Mouse (Mus musculus) hindbrain, postnatal 0 days (tissue): ENCODE results near the gene Usp54. TPM values are rescaled to one million over a fixed set of nuclear protein-coding genes. Genes with fewer than 3 reads are reported as not detected.

Experiments
- ATAC-seq: fragments of 200-750 bp; cut with Nextera tagmentation; 2 replicates; pipeline ENCODE4 v1.8.0; 2017; ENCODE audit warnings: mild to moderate bottlenecking, moderate TSS enrichment, moderate library complexity
- DNase-seq: peaks from one replicate; pipeline ENCODE4 v3.0.0-alpha.2; 2015; ENCODE audit warnings: low spot score
- H3K27ac ChIP-seq: fragments of 300-500 bp; sonication (generic); 2 replicates; pipeline ENCODE4 v1.5.1; 2014; ENCODE audit warnings: mild to moderate bottlenecking
- H3K27me3 ChIP-seq: fragments of 300-500 bp; sonication (generic); 2 replicates; pipeline ENCODE4 v1.6.1; 2014; ENCODE audit warnings: low read length, mixed read lengths; ENCODE audit not compliant: insufficient read depth
- H3K36me3 ChIP-seq: fragments of 300-500 bp; sonication (generic); 2 replicates; pipeline ENCODE4 v1.6.1; 2014; ENCODE audit warnings: low read length, mixed read lengths; ENCODE audit not compliant: insufficient read depth
- H3K4me1 ChIP-seq: fragments of 300-500 bp; sonication (generic); 2 replicates; pipeline ENCODE4 v1.6.1; 2014; ENCODE audit warnings: antibody characterized with exemption, low read length, mixed read lengths; ENCODE audit not compliant: insufficient read depth
- H3K4me2 ChIP-seq: fragments of 300-500 bp; sonication (generic); 2 replicates; pipeline ENCODE4 v1.6.1; 2014; ENCODE audit warnings: low read depth, mild to moderate bottlenecking, low read length, moderate library complexity, mixed read lengths
- H3K4me3 ChIP-seq: fragments of 300-500 bp; sonication (generic); 2 replicates; pipeline ENCODE4 v1.5.1; 2014; ENCODE audit warnings: low read length
- H3K9ac ChIP-seq: fragments of 300-500 bp; sonication (generic); replicated peaks from 2 replicates; pipeline ENCODE4 v1.6.1; 2014; ENCODE audit warnings: mild to moderate bottlenecking, low read length, moderate library complexity, mixed read lengths
- H3K9me3 ChIP-seq: fragments of 300-500 bp; sonication (generic); 2 replicates; pipeline ENCODE4 v1.6.1; 2016; ENCODE audit warnings: low read length, mixed read lengths
- CTCF ChIP-seq: IDR thresholded peaks from 2 replicates; pipeline ENCODE4 v1.5.1; 2016; ENCODE audit warnings: antibody characterized with exemption, control low read depth, low read depth
- WGBS: fragments of 180-500 bp; shearing (Covaris S2); extraction: QIAGEN DNeasy Blood & Tissue Kit; methylation state at CpG from one replicate; pipeline ENCODE4 v1.1.7; 2014; 5-methylcytosine and 5-hydroxymethylcytosine counted together
- microRNA-seq, 2 experiments: library from miRNA; unstranded; fragments of <30 nt; microRNA quantifications; one replicate each; pipeline ENCODE4; 2016
- polyA plus RNA-seq: library from polyadenylated mRNA; unstranded; fragments of >200 nt; fragmentation: Nextera tagmentation; extraction: Ambion mirVana; gene quantifications from 2 replicates; pipeline ENCODE4 v1.2.1, GENCODE M21; 2015
- total RNA-seq: library from RNA; depleted of rRNA; stranded (reverse); fragments of >200 nt; gene quantifications from 2 replicates; pipeline ENCODE4 v1.2.3, GENCODE M21; 2014; rRNA removed

Gene Usp54
- total and polyA plus RNA-seq, 2 experiments from 2014 or later, result 5.8 to 27.5 TPM

DNA sequence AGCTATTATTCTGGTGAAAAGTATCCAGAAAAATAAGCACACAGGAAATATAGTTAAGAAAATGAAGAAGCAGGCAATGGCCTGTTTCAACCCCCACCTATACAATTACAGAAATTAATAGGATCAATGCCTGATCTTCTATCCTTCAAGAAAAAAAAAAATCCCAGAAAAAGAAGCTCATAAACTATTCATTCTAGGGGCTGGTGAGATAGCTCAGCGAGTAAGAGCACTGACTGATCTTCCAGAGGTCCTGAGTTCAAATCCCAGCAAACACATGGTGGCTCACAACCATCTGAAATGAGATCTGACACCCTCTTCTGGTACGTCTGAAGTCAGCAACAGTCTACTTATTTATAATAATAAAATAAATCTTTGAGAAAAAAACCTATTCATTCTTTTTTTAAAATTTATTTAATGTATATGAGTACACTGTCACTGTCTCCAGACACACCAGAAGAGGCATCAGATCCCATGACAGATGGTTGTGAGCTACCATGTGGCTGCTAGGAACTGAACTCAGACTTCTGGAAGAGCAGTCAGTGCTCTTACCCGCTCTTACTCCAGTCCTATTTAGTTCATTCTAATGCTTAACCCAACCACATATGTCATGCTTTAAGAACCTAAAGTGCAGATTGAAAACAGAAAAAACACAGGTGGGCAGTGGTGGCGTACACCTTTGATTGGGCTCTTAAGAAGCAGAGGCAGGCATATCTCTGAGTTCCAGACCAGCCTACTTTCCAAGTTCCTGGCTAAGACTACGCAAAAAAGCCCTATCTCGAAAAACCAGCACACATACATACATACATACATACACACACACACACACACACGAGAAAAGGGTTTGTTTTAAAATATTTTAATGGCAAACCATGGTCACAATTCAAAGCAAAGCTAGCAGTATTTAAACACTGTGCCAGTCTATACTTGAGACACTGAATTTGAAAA lies 96.1 kb downstream of the Usp54 start:
- H3K9me3 ChIP-seq, result no peaks in the 10 kb centered on the region
- peak overlapping the region; percentile 71 for H3K4me3 ChIP-seq
- no peak for TF ChIP-seq CTCF
- peaks cover 6% of the 10 kb centered on the region for H3K36me3 ChIP-seq
- ATAC-seq (no peak), DNase-seq (no peak)
- peaks cover 8% of the 10 kb centered on the region for H3K4me1 ChIP-seq
- no peak overlapping the region for H3K9ac ChIP-seq
- no peaks in the 10 kb centered on the region for H3K27me3 ChIP-seq
- no peak overlapping the region for H3K27ac ChIP-seq
- peak overlapping the region; percentile 59 for H3K4me2 ChIP-seq
- WGBS, result 73% methylated on average over 7 of the region's 7 CpGs

DNA sequence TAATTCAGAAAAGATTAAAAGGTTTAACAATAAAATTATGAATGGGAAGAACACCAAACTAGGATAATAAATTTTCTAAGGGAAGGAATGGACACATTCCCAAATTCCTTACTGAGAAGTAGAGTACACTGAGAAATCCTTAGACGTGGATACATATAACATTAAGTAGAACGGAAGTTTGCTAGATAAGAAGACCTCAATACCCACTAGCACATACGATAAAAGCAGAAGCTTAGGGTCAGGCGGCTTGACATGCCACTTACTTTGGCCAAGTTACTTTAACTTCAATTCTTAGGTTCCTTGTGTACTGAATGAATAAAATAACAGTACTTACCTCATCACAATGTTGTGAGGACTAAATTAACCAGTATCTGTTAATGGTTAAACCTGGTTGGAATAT lies 111.2 kb downstream of the Usp54 start:
- Histone ChIP-seq H3K4me1 (no peaks in the 10 kb centered on the region), H3K27me3 (no peaks in the 10 kb centered on the region), H3K9me3 (no peaks in the 10 kb centered on the region), H3K4me2 (no peak overlapping the region), H3K9ac (no peak overlapping the region), H3K4me3 (no peak overlapping the region), H3K36me3 (no peaks in the 10 kb centered on the region), H3K27ac (no peak overlapping the region)
- WGBS, result 95% methylated on average over 4 of the region's 4 CpGs
- no peak for TF ChIP-seq CTCF
- ATAC-seq (no peak), DNase-seq (no peak)

DNA sequence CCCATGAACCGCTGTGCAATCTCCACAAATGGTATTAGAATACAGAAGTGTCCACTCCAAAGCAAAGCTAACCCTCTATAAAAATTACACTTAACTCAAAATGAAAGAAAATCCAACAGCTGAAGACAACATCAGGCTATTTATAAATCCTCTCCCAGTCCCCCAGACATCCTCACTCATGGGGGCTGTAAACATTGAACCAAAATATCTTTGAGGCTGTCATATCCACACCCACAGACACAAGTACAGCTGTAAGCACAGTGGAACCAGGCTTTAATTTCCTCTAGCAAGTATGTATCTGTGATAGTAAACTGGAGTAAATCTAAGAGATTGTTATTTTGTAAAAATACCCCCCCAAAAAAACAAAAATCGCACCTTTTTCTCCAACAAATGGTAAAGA lies 120.7 kb downstream of the Usp54 start:
- no peak for DNase-seq
- Histone ChIP-seq H3K4me1 (no peaks in the 10 kb centered on the region), H3K36me3 (0 out of 2 replicates have a peak, but pooled peaks cover 3% of the 10 kb centered on the region), H3K27ac (no peak overlapping the region), H3K27me3 (no peaks in the 10 kb centered on the region), H3K4me2 (no peak overlapping the region), H3K9ac (no peak overlapping the region), H3K9me3 (no peaks in the 10 kb centered on the region), H3K4me3 (no peak overlapping the region)
- no peak for ATAC-seq
- WGBS, result 97% methylated on average over 2 of the region's 2 CpGs
- no peak for TF ChIP-seq CTCF

DNA sequence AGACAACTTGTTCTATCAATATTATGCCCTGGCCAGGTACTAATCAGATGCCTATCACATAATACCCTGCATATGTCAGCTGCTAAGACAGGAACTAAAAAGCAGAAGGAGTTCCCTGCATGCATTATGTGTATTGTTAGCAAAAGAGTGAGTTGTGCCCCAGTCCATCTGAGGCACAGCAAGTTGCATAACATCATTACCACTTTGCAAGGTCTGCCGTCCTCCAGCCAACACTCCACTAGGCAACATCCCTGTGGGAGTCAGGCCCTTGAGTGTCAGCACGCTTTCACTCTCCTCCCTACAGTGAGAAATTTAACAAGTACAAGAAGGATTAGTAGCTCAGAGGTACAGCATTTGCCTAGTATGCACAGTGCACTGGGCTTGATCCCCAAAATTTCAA lies 132.4 kb downstream of the Usp54 start:
- H3K27ac ChIP-seq, result no peak overlapping the region

DNA sequence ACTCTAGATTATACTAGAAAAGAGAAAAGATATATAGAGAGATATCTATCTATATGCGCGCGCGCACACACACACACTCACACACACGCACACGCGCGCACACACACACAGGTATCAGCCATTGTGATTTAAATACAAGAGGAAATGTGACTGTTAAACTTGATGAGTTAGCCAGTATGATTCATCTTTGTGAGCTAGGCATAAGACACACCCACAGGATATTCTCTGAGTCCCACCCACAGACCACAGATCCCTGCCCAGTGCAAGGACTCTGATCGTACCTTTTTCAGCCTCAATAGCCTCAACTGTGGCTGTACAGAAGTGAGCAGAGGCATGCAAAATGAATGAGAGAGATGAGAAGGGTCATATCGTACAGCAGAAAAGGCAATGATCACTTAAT lies 137.9 kb downstream of the Usp54 start:
- 94% methylated on average over 10 of the region's 10 CpGs for WGBS
- Histone ChIP-seq H3K36me3 (peaks cover 8% of the 10 kb centered on the region), H3K4me2 (no peak overlapping the region), H3K4me3 (no peak overlapping the region), H3K4me1 (no peaks in the 10 kb centered on the region), H3K27ac (no peak overlapping the region), H3K27me3 (no peaks in the 10 kb centered on the region), H3K9ac (no peak overlapping the region), H3K9me3 (no peaks in the 10 kb centered on the region)
- ATAC-seq, result no peak
- no peak for TF ChIP-seq CTCF
- no peak for DNase-seq

More for the DNA sequence above, 132.4 kb downstream of the Usp54 start:
- no peak for TF ChIP-seq CTCF
- 66% methylated on average over 2 of the region's 2 CpGs for WGBS
- DNase-seq, result no peak
- Histone ChIP-seq H3K36me3 (peaks cover 7% of the 10 kb centered on the region), H3K9me3 (no peaks in the 10 kb centered on the region), H3K9ac (no peak overlapping the region), H3K4me3 (no peak overlapping the region), H3K4me1 (no peaks in the 10 kb centered on the region), H3K4me2 (no peak overlapping the region), H3K27me3 (no peaks in the 10 kb centered on the region)
- no peak for ATAC-seq

DNA sequence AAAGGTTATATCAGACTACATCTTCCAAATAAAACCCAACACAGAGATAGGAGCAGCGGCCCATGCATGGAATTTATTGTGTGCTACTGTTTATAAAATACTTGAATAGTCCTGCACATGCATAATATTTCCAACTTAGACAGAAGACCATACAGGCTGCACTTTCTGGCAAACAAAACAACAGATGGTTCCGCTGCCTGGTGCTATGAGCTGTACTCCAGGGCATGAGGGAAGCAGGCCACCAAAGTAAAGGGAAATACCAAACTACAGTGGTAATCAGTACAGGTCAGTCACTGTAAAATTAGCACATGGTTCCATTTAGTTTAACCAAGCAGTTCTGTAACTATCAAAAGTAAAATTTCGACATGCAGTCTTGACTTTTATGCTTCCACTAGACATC lies 140.9 kb downstream of the Usp54 start:
- no peak for ATAC-seq
- peaks cover 23% of the 10 kb centered on the region for H3K36me3 ChIP-seq
- 86% methylated on average over 3 of the region's 3 CpGs for WGBS

More for the DNA sequence above, 140.9 kb downstream of the Usp54 start:
- DNase-seq, result no peak
- Histone ChIP-seq H3K27me3 (no peaks in the 10 kb centered on the region), H3K4me3 (no peak overlapping the region), H3K9me3 (no peaks in the 10 kb centered on the region), H3K4me1 (no peaks in the 10 kb centered on the region), H3K9ac (no peak overlapping the region), H3K4me2 (no peak overlapping the region), H3K27ac (no peak overlapping the region)
- no peak for TF ChIP-seq CTCF

Small RNA genes lying within 50 kb of the gene (microRNA-seq; reads per million reads assigned to microRNA genes)
- gene Mir6946, result 2.1 to 2.8 reads per million in 2 experiments

Other genes starting within 250 kb of the Usp54 start
- gene Mrps16, start 247.4 kb downstream of the Usp54 start, total RNA-seq, result 34.7 and 35.4 TPM in 2 replicates
- gene Mrps16, start 247.4 kb downstream of the Usp54 start, polyA plus RNA-seq, result 68.1 and 72.3 TPM in 2 replicates
- gene Cfap70, start 188.8 kb downstream of the Usp54 start, total RNA-seq, result 0.11 and 0.31 TPM in 2 replicates
- gene Cfap70, start 188.8 kb downstream of the Usp54 start, polyA plus RNA-seq, result 1.8 and 2.2 TPM in 2 replicates
- gene Anxa7, start 160.9 kb downstream of the Usp54 start, total RNA-seq, result 36.5 and 38.4 TPM in 2 replicates
- 19.8 and 20.5 TPM in 2 replicates for gene Anxa7, start 160.9 kb downstream of the Usp54 start, polyA plus RNA-seq
- 0.11 and 0.26 TPM in 2 replicates for gene Mss51, start 144.2 kb downstream of the Usp54 start, total RNA-seq
- 0.08 and 0.19 TPM in 2 replicates for gene Mss51, start 144.2 kb downstream of the Usp54 start, polyA plus RNA-seq
- 110 and 130 TPM in 2 replicates for gene Ppp3cb, start 94.5 kb downstream of the Usp54 start, total RNA-seq
- gene Ppp3cb, start 94.5 kb downstream of the Usp54 start, polyA plus RNA-seq, result 94.7 and 97.5 TPM in 2 replicates
- gene Myoz1, start 15.5 kb upstream of the Usp54 start, total RNA-seq, result 1.4 TPM in 1 of 2 replicates, not detected in the other
- 0.35 TPM in 1 of 2 replicates, not detected in the other for gene Myoz1, start 15.5 kb upstream of the Usp54 start, polyA plus RNA-seq
- gene Synpo2l, start 27.3 kb upstream of the Usp54 start, total RNA-seq, result 0.11 and 0.52 TPM in 2 replicates
- 0.20 and 0.23 TPM in 2 replicates for gene Synpo2l, start 27.3 kb upstream of the Usp54 start, polyA plus RNA-seq
- gene Sec24c, start 33.2 kb upstream of the Usp54 start, total RNA-seq, result 166 and 179 TPM in 2 replicates
- 52.5 and 58.7 TPM in 2 replicates for gene Sec24c, start 33.2 kb upstream of the Usp54 start, polyA plus RNA-seq
- 18.0 and 19.2 TPM in 2 replicates for gene Fut11, start 53.9 kb upstream of the Usp54 start, total RNA-seq
- gene Fut11, start 53.9 kb upstream of the Usp54 start, polyA plus RNA-seq, result 24.5 and 26.2 TPM in 2 replicates
- gene Chchd1, start 61.9 kb upstream of the Usp54 start, total RNA-seq, result 122 and 147 TPM in 2 replicates
- gene Chchd1, start 61.9 kb upstream of the Usp54 start, polyA plus RNA-seq, result 188 and 193 TPM in 2 replicates
- 149 and 159 TPM in 2 replicates for gene Zswim8, start 66.5 kb upstream of the Usp54 start, total RNA-seq
- gene Zswim8, start 66.5 kb upstream of the Usp54 start, polyA plus RNA-seq, result 31.3 and 36.8 TPM in 2 replicates
- gene Ndst2, start 93.5 kb upstream of the Usp54 start, total RNA-seq, result 19.8 and 23.2 TPM in 2 replicates
- gene Ndst2, start 93.5 kb upstream of the Usp54 start, polyA plus RNA-seq, result 12.4 and 16.7 TPM in 2 replicates
- gene Camk2g, start 153.0 kb upstream of the Usp54 start, total RNA-seq, result 204 and 248 TPM in 2 replicates
- gene Camk2g, start 153.0 kb upstream of the Usp54 start, polyA plus RNA-seq, result 291 and 299 TPM in 2 replicates
- gene Plau, start 195.6 kb upstream of the Usp54 start, total RNA-seq, result 1.2 and 1.4 TPM in 2 replicates
- 0.26 and 0.39 TPM in 2 replicates for gene Plau, start 195.6 kb upstream of the Usp54 start, polyA plus RNA-seq